Mouse (Mus musculus) small intestine, adult 2 months (tissue): Measurements from ENCODE around the gene H2-DMb1. TPM values are rescaled to one million over a fixed set of nuclear protein-coding genes. Genes with fewer than 3 reads are reported as not detected.

Source experiments
- H3K27ac ChIP-seq: fragments of 200-500 bp; 2 replicates; pipeline ENCODE4 v1.5.1; 2012; ENCODE audit warnings: low read depth, low read length, control low read depth, inconsistent platforms; ENCODE audit not compliant: insufficient read depth
- H3K27me3 ChIP-seq: fragments of 200-500 bp; 2 replicates; pipeline ENCODE4 v1.6.1; 2012; ENCODE audit warnings: mild to moderate bottlenecking, moderate library complexity, low read length, inconsistent platforms; ENCODE audit not compliant: control insufficient read depth, insufficient read depth
- H3K36me3 ChIP-seq: fragments of 200-500 bp; 2 replicates; pipeline ENCODE4 v1.6.1; 2012; ENCODE audit warnings: mild to moderate bottlenecking, low read length, control low read depth, inconsistent platforms; ENCODE audit not compliant: control insufficient read depth, insufficient read depth
- H3K4me1 ChIP-seq: fragments of 200-500 bp; 2 replicates; pipeline ENCODE4 v1.6.1; 2012; ENCODE audit warnings: low read length, inconsistent platforms, mixed read lengths; ENCODE audit not compliant: control insufficient read depth, insufficient read depth, insufficient read length
- H3K4me3 ChIP-seq: fragments of 200-500 bp; 2 replicates; pipeline ENCODE4 v1.5.1; 2012; ENCODE audit warnings: low read depth, mild to moderate bottlenecking, control low read depth, inconsistent platforms, low read length, moderate library complexity
- CTCF ChIP-seq: fragments of 200-500 bp; IDR thresholded peaks from 2 replicates; pipeline ENCODE4 v1.5.1; 2012; ENCODE audit warnings: low read depth, mild to moderate bottlenecking, control low read depth, inconsistent platforms, low read length, moderate library complexity, mixed read lengths; ENCODE audit not compliant: insufficient replicate concordance, insufficient read length; ENCODE audit errors: extremely low read depth
- POLR2A ChIP-seq: fragments of 200-500 bp; IDR thresholded peaks from 2 replicates; pipeline ENCODE4 v1.6.1; 2012; ENCODE audit warnings: low read depth, mild to moderate bottlenecking, control low read depth, inconsistent platforms, low read length, moderate library complexity
- WGBS: fragments of 180-500 bp; shearing (Covaris S2); methylation state at CpG from one replicate; pipeline ENCODE4 v1.1.7; 2018; 5-methylcytosine and 5-hydroxymethylcytosine counted together
- polyA plus RNA-seq: library from polyadenylated mRNA; depleted of rRNA; stranded (reverse); fragments of >200 nt; gene quantifications from 2 replicates; pipeline ENCODE4 v1.2.3, GENCODE M21; 2012

The H2-DMb1 gene
- polyA plus RNA-seq, 1 experiment: 281 TPM

DNA sequence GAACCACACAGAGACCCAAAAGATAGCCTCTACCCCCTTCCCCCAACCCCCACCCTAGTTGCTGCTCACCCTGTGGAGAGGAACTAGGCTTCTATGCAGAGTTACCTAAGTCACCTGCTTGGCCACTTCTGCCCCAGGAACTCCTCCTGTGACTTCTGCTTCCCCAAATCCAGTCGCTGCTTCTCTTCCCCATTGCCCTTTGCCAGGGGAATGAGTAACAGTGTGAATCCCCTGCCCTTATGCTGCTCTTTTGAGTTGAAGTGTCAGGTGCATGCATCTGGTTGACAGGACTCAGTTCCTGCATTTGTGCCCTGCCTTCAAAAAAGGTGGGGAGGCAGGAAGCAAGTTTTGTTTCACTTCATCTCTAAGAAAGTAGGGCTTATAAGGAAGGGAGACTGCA is 21.2 kb downstream of the H2-DMb1 start:
- H3K27ac ChIP-seq: no peak overlapping the region

DNA sequence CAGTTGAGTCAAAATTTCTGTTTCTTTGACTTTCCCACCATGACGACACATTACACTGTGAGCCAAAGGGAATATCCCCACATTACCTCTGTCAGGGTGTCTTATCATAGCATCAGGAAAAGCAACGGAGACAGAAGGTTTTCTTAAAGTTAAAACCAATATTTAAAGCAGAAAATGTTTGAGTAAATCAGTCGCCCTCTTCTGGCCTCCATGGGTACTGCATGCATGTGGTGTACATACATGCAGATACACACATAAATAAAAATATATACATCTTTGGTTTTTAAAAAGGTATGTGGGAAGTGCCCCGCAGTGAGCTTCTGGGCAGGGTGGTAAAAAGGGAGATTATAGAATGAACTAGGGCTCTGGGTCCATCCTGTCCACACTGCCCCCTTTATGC is 24.3 kb downstream of the H2-DMb1 start:
- TF ChIP-seq CTCF: no peak
- TF ChIP-seq POLR2A: no peak
- Histone ChIP-seq H3K27me3 (no peaks in the 10 kb centered on the region), H3K27ac (no peak overlapping the region), H3K36me3 (peaks cover 12% of the 10 kb centered on the region), H3K4me1 (peaks cover 2% of the 10 kb centered on the region; the same call in 1 of the 2 replicates), H3K4me3 (no peak overlapping the region)
- 77% methylated on average over 4 of the region's 4 CpGs for WGBS

More for the DNA sequence above, 21.2 kb downstream of the H2-DMb1 start:
- H3K4me1 ChIP-seq: no peaks in the 10 kb centered on the region
- H3K4me3 ChIP-seq: no peak overlapping the region
- no peaks in the 10 kb centered on the region for H3K27me3 ChIP-seq
- no peak for TF ChIP-seq CTCF
- no peak for TF ChIP-seq POLR2A
- no peaks in the 10 kb centered on the region for H3K36me3 ChIP-seq
- whole genome bisulfite sequencing: 48% methylated on average over 1 of the region's 1 CpGs

DNA sequence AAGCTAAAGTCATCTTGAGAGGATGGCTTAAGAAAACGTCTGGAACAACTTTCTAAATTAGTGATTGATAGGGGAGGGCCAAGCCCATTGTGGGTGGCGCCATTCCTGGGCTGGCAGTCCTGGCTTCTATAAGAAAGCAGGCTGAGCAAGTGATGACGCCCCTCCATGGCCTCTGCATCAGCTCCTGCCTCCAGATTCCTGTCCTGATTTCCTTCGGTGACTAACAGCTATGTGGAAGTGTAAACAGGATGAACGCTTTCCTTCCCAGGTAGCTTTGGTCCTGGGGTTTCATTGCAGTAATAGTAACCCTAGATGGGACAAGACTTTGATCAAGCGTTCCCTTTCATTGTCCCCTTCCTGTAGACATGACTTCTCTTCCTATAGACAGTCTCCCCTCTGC is 26.1 kb downstream of the H2-DMb1 start:
- WGBS: 53% methylated on average over 6 of the region's 6 CpGs
- TF ChIP-seq POLR2A (no peak), CTCF (no peak)
- Histone ChIP-seq H3K27me3 (no peaks in the 10 kb centered on the region), H3K4me1 (peaks cover 7% of the 10 kb centered on the region; the same call in 1 of the 2 replicates), H3K4me3 (no peak overlapping the region), H3K27ac (no peak overlapping the region), H3K36me3 (peaks cover 25% of the 10 kb centered on the region)

DNA sequence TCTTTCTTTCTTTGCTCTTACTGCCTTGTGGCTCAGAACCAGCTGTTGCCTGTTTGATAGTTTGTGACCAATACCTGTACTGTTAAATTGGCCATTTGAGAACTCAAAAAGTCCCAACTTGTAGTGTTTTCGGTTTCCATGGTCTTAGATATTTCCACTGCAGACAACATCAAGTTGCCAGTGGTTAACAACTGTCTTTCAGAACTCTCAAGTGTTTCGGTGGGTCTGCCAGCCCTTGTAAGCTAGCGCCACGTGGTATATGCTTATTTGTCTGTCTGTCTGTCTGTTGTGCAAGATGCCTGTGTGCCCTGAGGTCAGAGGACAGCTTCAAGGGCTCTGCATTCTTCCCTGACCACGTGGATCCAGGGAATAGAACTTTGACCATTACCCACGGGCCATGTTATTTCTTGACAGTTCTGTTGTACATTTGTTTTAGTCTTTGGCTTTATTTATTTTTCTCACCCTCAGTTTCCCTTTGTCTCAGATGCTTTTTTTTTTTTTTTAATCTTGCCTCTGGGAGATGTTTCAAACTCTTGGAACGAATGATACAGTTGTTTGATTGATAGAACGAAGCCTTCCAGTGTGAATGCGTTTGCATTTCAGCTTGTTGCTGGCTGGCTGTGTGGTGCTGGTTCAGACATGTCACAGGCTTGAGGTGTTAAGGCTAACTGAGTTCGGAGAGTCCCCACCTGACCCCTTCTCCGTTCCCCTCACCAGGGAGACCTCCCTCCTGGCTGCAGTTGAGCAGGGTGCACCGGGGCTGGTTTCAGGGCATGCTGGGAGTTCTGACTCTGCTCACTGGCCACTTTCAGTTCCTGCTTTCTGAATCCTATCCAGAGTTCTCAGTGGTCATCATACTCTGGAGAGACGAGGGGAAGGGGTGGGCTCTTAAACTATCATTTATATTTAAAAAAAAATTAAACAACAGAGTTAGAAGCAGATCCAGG is 27.3 kb downstream of the H2-DMb1 start:
- H3K4me3 ChIP-seq: no peak overlapping the region
- peaks cover 9% of the 10 kb centered on the region; the same call in 1 of the 2 replicates for H3K4me1 ChIP-seq
- 0 out of 2 replicates have a peak overlapping the region, but pooled peaks have one; percentile 9 for H3K27ac ChIP-seq
- peaks cover 27% of the 10 kb centered on the region for H3K36me3 ChIP-seq
- 57% methylated on average over 13 of the region's 13 CpGs for WGBS
- TF ChIP-seq CTCF (no peak), POLR2A (no peak)
- H3K27me3 ChIP-seq: no peaks in the 10 kb centered on the region

DNA sequence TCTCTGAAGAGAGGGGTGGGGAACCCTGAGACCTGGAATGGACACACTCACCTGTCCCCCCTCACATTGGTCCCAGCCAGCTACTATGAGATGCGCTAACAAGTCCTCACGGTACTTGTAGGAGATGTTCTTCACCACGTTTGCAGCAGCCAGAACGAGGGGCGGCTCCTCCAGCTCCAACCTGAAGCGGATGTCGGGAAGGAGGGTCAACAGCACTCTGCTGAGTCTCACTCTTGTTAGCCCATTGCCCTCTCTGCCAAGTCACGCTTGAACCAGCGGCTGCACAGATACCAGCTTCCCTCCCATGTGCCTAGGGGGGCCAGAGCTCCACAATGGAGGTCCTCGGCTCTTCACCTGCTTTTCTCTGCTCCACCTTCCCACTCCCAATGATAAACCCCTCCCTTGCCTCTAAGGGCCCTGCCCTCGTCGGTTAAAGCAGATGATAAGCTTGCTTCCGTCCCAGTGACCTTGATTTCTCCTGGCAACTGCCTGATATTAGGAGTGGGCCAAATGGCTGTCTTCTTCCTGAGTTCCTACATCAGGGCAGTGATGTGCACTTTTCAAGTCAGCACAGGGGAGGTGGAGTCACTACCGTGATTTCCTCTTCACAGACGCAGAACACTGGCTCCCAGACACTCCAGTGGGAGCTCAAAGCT is 30.8 kb downstream of the H2-DMb1 start:
- Histone ChIP-seq H3K27ac (no peak overlapping the region), H3K4me1 (peaks cover 12% of the 10 kb centered on the region; the same call in 1 of the 2 replicates), H3K36me3 (peaks cover 27% of the 10 kb centered on the region), H3K27me3 (no peaks in the 10 kb centered on the region), H3K4me3 (no peak overlapping the region)
- 61% methylated on average over 15 of the region's 15 CpGs for WGBS
- no peak for TF ChIP-seq CTCF
- TF ChIP-seq POLR2A: no peak

DNA sequence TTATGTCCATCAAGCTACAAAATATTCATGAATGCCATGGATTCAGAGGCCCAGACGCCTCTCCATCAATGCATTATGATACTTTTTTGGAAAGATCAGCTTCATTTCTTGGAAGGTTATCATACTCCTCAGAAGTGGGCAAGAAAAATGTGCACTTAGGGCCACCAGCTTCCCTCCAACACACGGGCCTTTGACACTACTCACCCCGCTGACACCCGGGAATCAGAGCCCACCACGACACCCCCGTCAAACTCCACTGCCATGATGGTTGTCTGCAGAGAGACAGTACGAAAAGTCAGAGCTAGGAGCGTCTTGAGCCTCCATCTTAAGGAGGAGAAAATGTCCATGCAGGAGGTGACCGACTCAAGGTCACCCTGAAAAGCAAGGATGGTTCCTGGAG is 32.7 kb downstream of the H2-DMb1 start:
- TF ChIP-seq POLR2A (no peak), CTCF (no peak)
- 93% methylated on average over 9 of the region's 9 CpGs for WGBS

DNA sequence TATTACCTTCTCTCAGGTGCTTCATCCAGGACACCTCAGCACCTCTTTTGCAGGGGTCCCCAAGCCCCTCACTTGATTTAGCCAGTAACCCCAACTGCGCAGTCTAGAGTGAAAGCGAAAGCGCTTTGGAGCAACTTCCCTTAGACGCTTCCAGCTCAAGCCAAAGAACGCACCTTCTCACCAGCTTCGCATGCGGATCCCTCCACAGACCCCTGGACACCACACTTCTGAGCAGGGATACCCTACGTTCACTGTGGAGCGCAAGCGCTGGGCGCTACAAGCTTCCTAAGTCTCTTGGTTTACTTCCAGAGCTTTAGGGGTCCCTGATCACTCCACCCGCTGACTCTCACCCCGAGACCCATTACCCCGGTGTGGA is 34.0 kb downstream of the H2-DMb1 start:
- peaks cover 37% of the 10 kb centered on the region for H3K4me1 ChIP-seq
- H3K4me3 ChIP-seq: peak overlapping the region; percentile 78
- H3K27ac ChIP-seq: peak overlapping the region; percentile 97
- WGBS: 1% methylated on average over 14 of the region's 14 CpGs
- TF ChIP-seq CTCF: no peak
- no peak for TF ChIP-seq POLR2A
- peaks cover 41% of the 10 kb centered on the region for H3K36me3 ChIP-seq
- H3K27me3 ChIP-seq: no peaks in the 10 kb centered on the region

More for the DNA sequence above, 32.7 kb downstream of the H2-DMb1 start:
- Histone ChIP-seq H3K4me3 (peak overlapping the region; percentile 78), H3K4me1 (peaks cover 26% of the 10 kb centered on the region), H3K36me3 (peaks cover 37% of the 10 kb centered on the region), H3K27ac (no peak overlapping the region), H3K27me3 (no peaks in the 10 kb centered on the region)
